Mouse (Mus musculus) liver, postnatal 0 days (tissue): ENCODE data around the gene Rfx1. TPM values are rescaled to one million over a fixed set of nuclear protein-coding genes. Genes with fewer than 3 reads are reported as not detected.

ENCODE experiments used
- ATAC-seq: fragments of 200-750 bp; cut with Nextera tagmentation; 2 replicates; pipeline ENCODE4 v1.8.0; 2017; ENCODE audit warnings: mild to moderate bottlenecking, moderate library complexity
- DNase-seq: peaks from one replicate; pipeline ENCODE4 v3.0.0-alpha.2; 2016
- H3K27ac ChIP-seq: fragments of 300-500 bp; sonication (generic); 2 replicates; pipeline ENCODE4 v1.5.1; 2014; ENCODE audit warnings: antibody characterized with exemption, moderate library complexity, mild to moderate bottlenecking, low read depth
- H3K27me3 ChIP-seq: fragments of 300-500 bp; sonication (generic); 2 replicates; pipeline ENCODE4 v1.6.1; 2014; ENCODE audit warnings: low read length, control low read depth, mixed read lengths; ENCODE audit not compliant: insufficient read depth
- H3K36me3 ChIP-seq: fragments of 300-500 bp; sonication (generic); replicated peaks from 2 replicates; pipeline ENCODE4 v1.6.1; 2014; ENCODE audit warnings: mild to moderate bottlenecking, control low read depth, low read length, moderate library complexity, mixed read lengths; ENCODE audit not compliant: insufficient read depth
- H3K4me1 ChIP-seq: fragments of 300-500 bp; sonication (generic); 2 replicates; pipeline ENCODE4 v1.6.1; 2014; ENCODE audit warnings: antibody characterized with exemption, mild to moderate bottlenecking, control low read depth; ENCODE audit not compliant: insufficient read depth
- H3K4me2 ChIP-seq: fragments of 300-500 bp; sonication (generic); 2 replicates; pipeline ENCODE4 v1.6.1; 2014; ENCODE audit warnings: low read depth, mild to moderate bottlenecking, low read length, moderate library complexity, mixed read lengths
- H3K4me3 ChIP-seq: fragments of 300-500 bp; sonication (generic); 2 replicates; pipeline ENCODE4 v1.5.1; 2014; ENCODE audit warnings: low read depth, low read length
- H3K9ac ChIP-seq: fragments of 300-500 bp; sonication (generic); replicated peaks from 2 replicates; pipeline ENCODE4 v1.6.1; 2014; ENCODE audit warnings: mild to moderate bottlenecking, moderate library complexity
- H3K9me3 ChIP-seq: fragments of 300-500 bp; sonication (generic); 2 replicates; pipeline ENCODE4 v1.6.1; 2016; ENCODE audit warnings: mild to moderate bottlenecking, control low read depth, low read length, mixed read lengths
- CTCF ChIP-seq: sonication (generic); IDR thresholded peaks from 2 replicates; pipeline ENCODE4 v1.5.1; 2016; ENCODE audit warnings: antibody characterized with exemption, low read depth
- EP300 ChIP-seq: IDR thresholded peaks from 2 replicates; pipeline ENCODE4 v1.6.1; 2016; ENCODE audit warnings: antibody characterized with exemption, low read depth, mild to moderate bottlenecking
- WGBS: fragments of 180-500 bp; shearing (Covaris S2); extraction: QIAGEN DNeasy Blood & Tissue Kit; methylation state at CpG from one replicate; pipeline ENCODE4 v1.1.7; 2014; ENCODE audit not compliant: insufficient replicate concordance; 5-methylcytosine and 5-hydroxymethylcytosine counted together
- polyA plus RNA-seq: library from polyadenylated mRNA; unstranded; fragments of >200 nt; fragmentation: Nextera tagmentation; extraction: Ambion mirVana; gene quantifications from 2 replicates; pipeline ENCODE4 v1.2.1, GENCODE M21; 2015

Gene Rfx1
- polyA plus RNA-seq, 1 experiment from 2014 or later, result 1.5 TPM

DNA sequence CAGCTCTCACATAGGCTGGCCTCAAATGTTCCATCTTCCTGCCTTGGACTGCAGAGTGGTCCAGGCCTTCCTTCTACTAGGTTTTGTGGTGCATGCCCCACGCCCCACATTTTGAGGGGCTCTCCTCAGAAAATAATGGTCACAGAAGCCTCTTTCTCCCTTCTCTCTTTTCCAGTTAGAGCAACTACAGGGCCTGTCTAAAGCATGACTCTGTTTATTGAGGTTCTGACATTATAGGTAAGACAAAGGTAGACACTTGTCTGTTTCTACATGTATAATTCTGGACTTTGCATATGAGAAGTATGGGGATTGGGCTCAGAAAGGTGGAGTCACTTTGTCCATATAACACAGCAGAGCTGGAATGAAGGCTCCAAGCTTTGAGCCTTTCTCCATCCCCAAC lies 1.6 kb upstream of the Rfx1 start, which contains the start of gene Gm10643:
TSS of gene Gm10643 (minus strand) at position 101 of the 400 bp plus-strand sequence.
- ATAC-seq (no peak), DNase-seq (no peak)
- Histone ChIP-seq H3K9me3 (no peaks in the 10 kb centered on the region), H3K4me1 (peaks cover 33% of the 10 kb centered on the region), H3K4me3 (peak within 1 kb of the TSS; percentile 74), H3K4me2 (peak within 1 kb of the TSS; percentile 94), H3K36me3 (no peaks in the 10 kb centered on the region), H3K9ac (peak within 1 kb of the TSS; percentile 77), H3K27ac (peak within 1 kb of the TSS; percentile 97), H3K27me3 (no peaks in the 10 kb centered on the region)
- WGBS, result 75% methylated on average over 1 of the region's 1 CpGs
- no peak for TF ChIP-seq EP300
- no peak for TF ChIP-seq CTCF

DNA sequence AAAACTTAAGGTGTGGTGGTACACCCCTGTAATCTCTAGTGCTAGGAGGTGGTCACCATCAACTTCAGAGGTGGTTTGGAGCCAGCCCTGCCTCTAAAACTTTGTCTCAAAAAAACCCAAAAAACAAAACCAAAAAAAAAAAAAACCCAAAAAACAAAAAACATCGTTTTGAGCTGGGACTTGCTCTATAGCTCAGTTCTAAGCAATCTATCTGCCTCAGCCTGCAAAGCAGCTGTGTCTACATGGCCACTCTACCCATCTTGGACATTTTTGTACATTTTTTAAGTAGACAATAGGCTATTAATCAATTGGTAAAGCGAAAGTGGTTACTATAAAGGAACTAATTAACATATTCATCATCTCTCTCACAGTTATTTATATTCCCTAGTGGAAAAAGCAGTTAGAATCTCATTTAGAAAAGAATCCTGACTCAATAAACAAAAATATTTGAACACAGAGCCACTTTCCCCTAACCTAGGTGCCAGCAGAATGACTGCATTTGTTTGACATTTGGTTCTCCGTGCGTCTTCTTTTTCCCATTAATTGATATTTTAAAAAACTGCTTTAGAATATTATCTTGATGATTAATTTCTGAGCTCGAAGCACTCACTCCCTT lies 1.1 kb upstream of the Rfx1 start:
- peak overlapping the region; percentile 74 for H3K4me3 ChIP-seq
- peak overlapping the region; percentile 94 for H3K4me2 ChIP-seq
- no peaks in the 10 kb centered on the region for H3K36me3 ChIP-seq
- 23% methylated on average over 5 of the region's 5 CpGs for WGBS
- no peaks in the 10 kb centered on the region for H3K27me3 ChIP-seq
- no peaks in the 10 kb centered on the region for H3K9me3 ChIP-seq
- TF ChIP-seq CTCF (no peak), EP300 (no peak)
- H3K4me1 ChIP-seq, result peaks cover 36% of the 10 kb centered on the region
- DNase-seq (no peak), ATAC-seq (no peak)
- peak overlapping the region; percentile 97 for H3K27ac ChIP-seq
- H3K9ac ChIP-seq, result peak overlapping the region; percentile 77

DNA sequence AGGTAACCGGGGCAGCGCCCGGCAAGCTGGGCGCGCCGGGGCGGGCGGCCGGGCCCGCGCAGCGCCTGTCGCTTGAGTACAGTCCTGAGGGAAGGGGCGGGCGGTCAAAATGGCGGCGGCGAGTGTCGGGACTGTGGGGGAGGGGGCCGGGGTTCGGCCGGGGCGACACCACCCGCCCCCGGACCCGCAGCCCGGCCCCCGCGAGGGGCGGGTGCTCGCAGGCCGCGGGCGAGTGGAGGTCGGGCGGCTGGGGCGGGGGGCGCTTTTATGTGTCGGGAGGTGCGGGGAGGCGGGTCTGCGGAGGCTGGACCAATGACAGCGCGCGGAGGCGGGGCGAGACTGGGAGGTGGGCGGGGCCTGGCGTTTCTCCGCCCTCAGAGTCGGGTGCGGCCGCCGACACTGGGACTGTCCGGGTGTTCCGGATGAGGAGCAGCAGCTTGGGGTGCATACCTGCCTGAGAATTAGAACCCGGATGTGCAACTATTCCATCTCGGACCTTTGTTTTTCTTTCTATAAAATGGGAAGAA lies 476 bp downstream of the Rfx1 start:
- H3K9ac ChIP-seq, result peak overlapping the region; percentile 71
- ATAC-seq (peak; percentile 78), DNase-seq (peak; percentile 97)
- H3K4me2 ChIP-seq, result peak overlapping the region; percentile 94
- H3K9me3 ChIP-seq, result no peaks in the 10 kb centered on the region
- 1% methylated on average over 38 of the region's 58 CpGs for WGBS
- H3K27me3 ChIP-seq, result no peaks in the 10 kb centered on the region
- peak overlapping the region; percentile 97 for H3K27ac ChIP-seq
- peak overlapping the region; percentile 74 for H3K4me3 ChIP-seq
- no peaks in the 10 kb centered on the region for H3K36me3 ChIP-seq
- peaks cover 44% of the 10 kb centered on the region for H3K4me1 ChIP-seq
- TF ChIP-seq EP300 (no peak), CTCF (no peak)

GRCm38 (mm10) chr8:84067911-84068310 lies 1.3 kb downstream of the Rfx1 start:
- DNase-seq, result no peak
- peaks cover 44% of the 10 kb centered on the region for H3K4me1 ChIP-seq
- WGBS, result 80% methylated on average over 7 of the region's 7 CpGs
- no peak overlapping the region for H3K9ac ChIP-seq
- ATAC-seq, result no peak
- no peaks in the 10 kb centered on the region for H3K27me3 ChIP-seq
- no peak overlapping the region for H3K27ac ChIP-seq
- H3K9me3 ChIP-seq, result no peaks in the 10 kb centered on the region
- H3K36me3 ChIP-seq, result no peaks in the 10 kb centered on the region
- H3K4me3 ChIP-seq, result peak overlapping the region; percentile 74; the same call in 1 of the 2 replicates
- TF ChIP-seq CTCF, result no peak
- no peak for TF ChIP-seq EP300
- H3K4me2 ChIP-seq, result peak overlapping the region; percentile 94

- Histone ChIP-seq H3K4me1 (peaks cover 43% of the 10 kb centered on the region), H3K4me2 (no peak overlapping the region), H3K27ac (0 out of 2 replicates have a peak overlapping the region, but pooled peaks have one; percentile 7), H3K9me3 (no peaks in the 10 kb centered on the region), H3K9ac (no peak overlapping the region), H3K27me3 (no peaks in the 10 kb centered on the region), H3K36me3 (no peaks in the 10 kb centered on the region), H3K4me3 (no peak overlapping the region)
- TF ChIP-seq CTCF (no peak), EP300 (no peak)
- no peak for ATAC-seq
- 55% methylated on average over 12 of the region's 12 CpGs for WGBS
- DNase-seq, result no peak
These were observed 1.8 kb downstream of the Rfx1 start for GRCm38 (mm10) chr8:84068316-84069035.

GRCm38 (mm10) chr8:84069169-84069568 lies 2.5 kb downstream of the Rfx1 start:
- ATAC-seq (no peak), DNase-seq (no peak)
- TF ChIP-seq CTCF, result no peak
- no peak for TF ChIP-seq EP300
- Histone ChIP-seq H3K36me3 (no peaks in the 10 kb centered on the region), H3K9me3 (no peaks in the 10 kb centered on the region), H3K27me3 (no peaks in the 10 kb centered on the region), H3K9ac (no peak overlapping the region), H3K27ac (0 out of 2 replicates have a peak overlapping the region, but pooled peaks have one; percentile 7), H3K4me1 (peaks cover 37% of the 10 kb centered on the region), H3K4me3 (no peak overlapping the region), H3K4me2 (no peak overlapping the region)
- 46% methylated on average over 1 of the region's 1 CpGs for WGBS
